ENCODE assay signal across 8 mouse cellular contexts in the genomic region with DNA sequence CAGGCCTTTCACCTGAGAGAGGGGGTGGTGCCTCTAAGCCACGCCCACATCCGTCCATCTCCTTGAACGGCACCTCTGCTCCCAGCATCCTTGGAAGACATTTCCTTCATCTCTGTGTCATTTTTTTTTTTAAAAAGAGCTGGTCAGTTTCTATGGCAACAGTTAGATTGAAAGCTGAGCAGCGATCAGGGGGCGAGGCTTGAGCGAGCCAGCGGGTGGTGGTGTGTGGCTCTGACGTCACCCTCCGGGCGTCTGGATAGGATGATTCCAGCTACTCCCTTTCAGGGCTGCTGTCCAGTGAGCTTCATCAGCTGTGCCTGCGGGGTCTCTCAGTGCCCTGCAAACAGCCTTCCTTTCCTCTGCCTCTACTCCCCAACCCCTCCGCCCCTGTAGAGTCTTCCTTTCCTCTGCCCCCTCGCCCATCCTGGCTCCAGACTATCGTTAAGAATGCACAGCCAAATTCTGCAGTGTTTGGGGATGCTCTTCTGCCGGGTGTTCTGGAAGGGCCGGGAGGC.
A peak's percentile ranks its signal among the peaks of the same experiment; 100 is the strongest.
DNase-seq lines count a peak whose midpoint lies in the region; ATAC-seq lines count a peak whose summit lies in the region.

No protein-coding gene starts in this region.

- H3K4me1 ChIP-seq in hindbrain, embryonic 15.5 days (replicated peaks), result peaks cover 47% of the 10 kb centered on the region
- H3K4me1 ChIP-seq in midbrain, embryonic 16.5 days (ENCODE audit: control insufficient read depth, insufficient read depth, low read length), result peaks cover 30% of the 10 kb centered on the region

- peak; percentile 94 for ATAC-seq in hindbrain, embryonic 15.5 days (ENCODE audit: low FRiP score, low read depth)
- peak; percentile 94 for ATAC-seq in midbrain, embryonic 16.5 days
- ATAC-seq in megakaryocyte, adult 5-6 weeks (ENCODE audit: poor library complexity, severe bottlenecking), result no peak

- no peaks in the 10 kb centered on the region for H3K9me3 ChIP-seq in hindbrain, embryonic 15.5 days
- no peaks in the 10 kb centered on the region for H3K9me3 ChIP-seq in midbrain, embryonic 16.5 days (replicated peaks; ENCODE audit: control insufficient read depth, low read length, poor library complexity, severe bottlenecking)

- H3K36me3 ChIP-seq in hindbrain, embryonic 15.5 days, result no peaks in the 10 kb centered on the region
- 0 out of 2 replicates have a peak, but pooled peaks cover 2% of the 10 kb centered on the region for H3K36me3 ChIP-seq in midbrain, embryonic 16.5 days (ENCODE audit: control insufficient read depth, insufficient read depth, low read length)

- 15% methylated on average over 16 of the region's 16 CpGs for WGBS in hindbrain, embryonic 15.5 days
- 8% methylated on average over 16 of the region's 16 CpGs for WGBS in midbrain, embryonic 16.5 days

- DNase-seq in Muller cell, postnatal 12 days (ENCODE audit: inconsistent ontology term), result peak; percentile 86
- peak; percentile 70 to 74 for DNase-seq in adrenal gland, postnatal 36 days
- peak; percentile 23 for DNase-seq in fibroblast of lung, adult 2 months (ENCODE audit: low read depth)
- peak; percentile 91 to 92 for DNase-seq in left cerebral cortex, postnatal 10 days (ENCODE audit: extremely low spot score in 1 of 2, low spot score in 2 of 2)
- no peak for DNase-seq in thymus, adult 18-20 months

- intact Hi-C loops in left cerebral cortex, postnatal 10 days (cut with DNase I), result loop anchor here (5.0 kb wide), 1 partner anchor 49 kb away; no protein-coding TSS in a partner anchor

- peak overlapping the region; percentile 93 for H3K27ac ChIP-seq in hindbrain, embryonic 15.5 days (replicated peaks)
- H3K27ac ChIP-seq in midbrain, embryonic 16.5 days (ENCODE audit: low read length), result peak overlapping the region; percentile 92

- H3K9ac ChIP-seq in hindbrain, embryonic 15.5 days, result peak overlapping the region; percentile 54
- H3K9ac ChIP-seq in midbrain, embryonic 16.5 days (ENCODE audit: low read depth, low read length), result peak overlapping the region; percentile 69

- H3K27me3 ChIP-seq in hindbrain, embryonic 15.5 days, result no peaks in the 10 kb centered on the region
- no peaks in the 10 kb centered on the region for H3K27me3 ChIP-seq in midbrain, embryonic 16.5 days (ENCODE audit: control insufficient read depth, insufficient read depth, low read depth, low read length)

- peak overlapping the region; percentile 74 for H3K4me2 ChIP-seq in hindbrain, embryonic 15.5 days
- H3K4me2 ChIP-seq in midbrain, embryonic 16.5 days (ENCODE audit: low read length), result peak overlapping the region; percentile 78

- H3K4me3 ChIP-seq in hindbrain, embryonic 15.5 days, result peak overlapping the region; percentile 57
- peak overlapping the region; percentile 41 for H3K4me3 ChIP-seq in midbrain, embryonic 16.5 days (ENCODE audit: low read depth, low read length)

Comparison
In these comparisons a context has a peak if more than half of its experiments do, and no peak if none do; other contexts are left out.
1. DNase-seq: peak in Muller cell, postnatal 12 days (single experiment), adrenal gland, postnatal 36 days (2 of 2), fibroblast of lung, adult 2 months (single experiment) and left cerebral cortex, postnatal 10 days (2 of 2); none in thymus, adult 18-20 months (0 of 2).